Mouse (Mus musculus): Measurements from ENCODE around the gene Scn10a. TPM values are rescaled to one million over a fixed set of nuclear protein-coding genes. Genes with fewer than 3 reads are reported as not detected.

Gene Scn10a
- polyA plus RNA-seq (2015; fragmentation: Nextera tagmentation; extraction: Ambion mirVana), result not detected in 2 replicates

DNA sequence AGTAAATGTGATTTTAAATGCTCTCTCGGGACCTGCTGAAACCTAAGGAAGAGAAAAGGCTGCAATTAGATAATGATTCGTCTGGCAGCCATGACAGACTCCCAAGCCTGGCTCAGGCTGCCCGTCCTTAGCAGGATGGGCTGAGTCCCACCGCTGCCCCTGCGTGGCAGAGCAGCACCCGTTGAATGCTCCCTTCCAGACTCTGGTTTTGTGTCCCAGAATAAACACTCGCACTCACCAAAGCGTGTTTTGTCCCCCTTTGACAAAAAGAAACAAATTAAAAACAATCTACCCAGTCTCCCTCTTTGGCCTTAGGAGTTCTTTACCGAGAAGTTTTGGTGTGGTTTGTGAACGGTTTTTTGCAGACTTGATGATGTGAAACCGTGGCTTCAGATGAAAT lies at the start of gene Scn10a:
Gene Scn10a (minus strand): TSS at position 101 of the 400 bp plus-strand sequence.
- Histone ChIP-seq H3K4me1 (replicated peaks; ENCODE audit: insufficient read depth, low read length) (no peaks in the 10 kb centered on the region), H3K4me2 (ENCODE audit: low read length) (no peak within 1 kb of the TSS), H3K27ac (no peak within 1 kb of the TSS), H3K4me3 (replicated peaks; ENCODE audit: low read depth, low read length) (no peak within 1 kb of the TSS), H3K9ac (ENCODE audit: low read depth, low read length) (no peak within 1 kb of the TSS), H3K9me3 (replicated peaks; ENCODE audit: low read length) (no peaks in the 10 kb centered on the region), H3K36me3 (ENCODE audit: insufficient read depth, low read length) (no peaks in the 10 kb centered on the region), H3K27me3 (ENCODE audit: insufficient read depth, low read length) (no peaks in the 10 kb centered on the region)
- no peak for ATAC-seq (replicated peaks; ENCODE audit: low FRiP score, low read depth)
- WGBS, result 78% methylated on average over 11 of the region's 11 CpGs
- DNase-seq (ENCODE audit: low spot score), result no peak
- TF ChIP-seq CTCF (IDR thresholded peaks at IDR 0.05; ENCODE audit: low read depth), result no peak

DNA sequence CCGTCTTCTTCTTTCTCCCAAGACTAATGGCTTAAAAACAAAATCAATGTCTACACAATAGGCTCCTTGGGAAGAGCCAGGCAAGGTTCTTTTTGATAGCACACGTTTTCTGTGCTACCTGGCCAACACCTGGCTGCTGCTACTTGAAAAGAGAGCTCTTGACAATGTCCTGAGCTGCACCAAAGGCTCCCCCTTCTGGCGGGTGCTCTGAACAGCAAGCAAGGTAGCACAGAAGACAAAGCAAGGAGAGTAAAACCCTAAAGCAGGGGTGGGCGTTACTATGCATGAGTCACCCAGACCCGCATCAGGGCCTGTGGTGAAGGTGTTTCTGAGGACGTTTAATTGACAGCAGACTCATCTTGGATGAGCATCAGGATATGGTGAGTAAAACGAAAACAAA lies 49.5 kb upstream of the Scn10a start:
- Histone ChIP-seq H3K27me3 (ENCODE audit: insufficient read depth, low read length) (no peaks in the 10 kb centered on the region), H3K4me1 (replicated peaks; ENCODE audit: insufficient read depth, low read length) (no peaks in the 10 kb centered on the region), H3K27ac (no peak overlapping the region), H3K4me3 (replicated peaks; ENCODE audit: low read depth, low read length) (no peak overlapping the region), H3K9me3 (replicated peaks; ENCODE audit: low read length) (no peaks in the 10 kb centered on the region), H3K9ac (ENCODE audit: low read depth, low read length) (no peak overlapping the region), H3K36me3 (ENCODE audit: insufficient read depth, low read length) (no peaks in the 10 kb centered on the region), H3K4me2 (ENCODE audit: low read length) (no peak overlapping the region)
- peak; percentile 54; the same call in 1 of the 2 replicates for TF ChIP-seq CTCF (IDR thresholded peaks at IDR 0.05; ENCODE audit: low read depth)
- WGBS, result 41% methylated on average over 7 of the region's 7 CpGs
- no peak for DNase-seq (ENCODE audit: low spot score)
- ATAC-seq (replicated peaks; ENCODE audit: low FRiP score, low read depth), result no peak

DNA sequence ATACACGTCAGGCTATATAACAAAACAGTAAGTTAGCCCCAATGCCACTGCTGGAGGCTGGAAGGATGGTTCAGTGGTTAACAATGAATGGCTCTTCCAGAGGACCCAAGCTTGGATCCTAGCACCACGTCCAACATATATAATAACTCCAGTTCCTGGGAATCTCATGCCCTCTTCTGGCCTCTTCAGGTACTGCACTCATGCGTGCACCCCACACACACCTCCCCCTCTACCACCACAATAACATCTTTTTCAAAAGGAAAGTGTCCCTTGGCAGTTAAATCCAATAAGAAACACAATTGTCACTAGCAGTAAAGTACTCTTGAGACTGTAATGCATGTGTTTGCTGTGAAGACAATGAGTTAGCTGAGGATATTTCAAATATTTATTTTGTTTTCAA lies 41.1 kb upstream of the Scn10a start:
- no peak overlapping the region for H3K4me3 ChIP-seq (replicated peaks; ENCODE audit: low read depth, low read length)
- H3K9ac ChIP-seq (ENCODE audit: low read depth, low read length), result no peak overlapping the region
- H3K4me1 ChIP-seq (replicated peaks; ENCODE audit: insufficient read depth, low read length), result no peaks in the 10 kb centered on the region
- 86% methylated on average over 3 of the region's 3 CpGs for WGBS
- ATAC-seq (replicated peaks; ENCODE audit: low FRiP score, low read depth) (no peak), DNase-seq (ENCODE audit: low spot score) (no peak)
- H3K27me3 ChIP-seq (ENCODE audit: insufficient read depth, low read length), result no peaks in the 10 kb centered on the region
- no peak overlapping the region for H3K27ac ChIP-seq
- no peaks in the 10 kb centered on the region for H3K9me3 ChIP-seq (replicated peaks; ENCODE audit: low read length)
- no peaks in the 10 kb centered on the region for H3K36me3 ChIP-seq (ENCODE audit: insufficient read depth, low read length)
- peak; percentile 8; the same call in 1 of the 2 replicates for TF ChIP-seq CTCF (IDR thresholded peaks at IDR 0.05; ENCODE audit: low read depth)
- no peak overlapping the region for H3K4me2 ChIP-seq (ENCODE audit: low read length)

DNA sequence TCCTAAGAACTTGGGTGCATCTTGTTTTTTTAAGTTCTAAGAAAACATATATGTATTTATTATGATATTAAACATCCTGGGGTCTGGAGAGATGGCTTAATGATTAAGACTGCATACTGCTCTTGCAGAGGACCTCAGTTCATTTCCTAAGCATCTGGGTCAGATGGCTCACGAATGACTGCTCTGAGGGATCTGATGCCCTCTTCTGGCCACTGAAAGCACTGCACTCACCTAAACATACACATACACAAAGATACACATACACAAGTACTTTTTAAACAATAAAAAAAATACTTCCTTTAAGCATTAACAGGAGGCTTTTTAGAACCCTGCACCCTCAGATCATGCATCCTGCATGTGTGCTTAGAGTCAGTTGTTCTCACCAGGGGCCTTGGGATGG lies 40.3 kb upstream of the Scn10a start:
- ATAC-seq (replicated peaks; ENCODE audit: low FRiP score, low read depth) (no peak), DNase-seq (ENCODE audit: low spot score) (no peak)
- Histone ChIP-seq H3K27ac (no peak overlapping the region), H3K4me2 (ENCODE audit: low read length) (no peak overlapping the region), H3K36me3 (ENCODE audit: insufficient read depth, low read length) (no peaks in the 10 kb centered on the region), H3K9me3 (replicated peaks; ENCODE audit: low read length) (no peaks in the 10 kb centered on the region), H3K4me1 (replicated peaks; ENCODE audit: insufficient read depth, low read length) (no peaks in the 10 kb centered on the region), H3K9ac (ENCODE audit: low read depth, low read length) (no peak overlapping the region), H3K27me3 (ENCODE audit: insufficient read depth, low read length) (no peaks in the 10 kb centered on the region), H3K4me3 (replicated peaks; ENCODE audit: low read depth, low read length) (no peak overlapping the region)
- WGBS, result 75% methylated on average over 1 of the region's 1 CpGs
- no peak for TF ChIP-seq CTCF (IDR thresholded peaks at IDR 0.05; ENCODE audit: low read depth)

DNA sequence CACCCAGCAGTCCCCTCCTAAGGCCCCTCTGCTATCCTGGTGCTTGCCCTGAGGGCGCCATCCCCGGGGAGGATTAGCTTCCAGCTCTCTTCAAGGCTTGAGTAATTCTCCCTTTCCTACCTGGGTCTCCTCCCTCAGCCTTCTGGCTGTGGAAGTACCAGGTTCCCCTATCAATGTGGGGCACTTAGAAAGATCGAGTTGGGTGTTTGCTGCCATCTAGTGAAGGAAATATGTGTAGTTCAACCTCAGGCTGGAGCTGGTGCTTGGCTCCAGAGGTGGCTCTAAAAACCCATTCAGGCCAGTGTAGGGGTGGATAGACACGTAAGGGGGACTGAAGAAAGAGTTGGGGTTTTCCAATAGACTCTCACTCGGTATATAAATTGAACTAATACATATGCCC lies 32.4 kb upstream of the Scn10a start:
- ATAC-seq (replicated peaks; ENCODE audit: low FRiP score, low read depth), result no peak

DNA sequence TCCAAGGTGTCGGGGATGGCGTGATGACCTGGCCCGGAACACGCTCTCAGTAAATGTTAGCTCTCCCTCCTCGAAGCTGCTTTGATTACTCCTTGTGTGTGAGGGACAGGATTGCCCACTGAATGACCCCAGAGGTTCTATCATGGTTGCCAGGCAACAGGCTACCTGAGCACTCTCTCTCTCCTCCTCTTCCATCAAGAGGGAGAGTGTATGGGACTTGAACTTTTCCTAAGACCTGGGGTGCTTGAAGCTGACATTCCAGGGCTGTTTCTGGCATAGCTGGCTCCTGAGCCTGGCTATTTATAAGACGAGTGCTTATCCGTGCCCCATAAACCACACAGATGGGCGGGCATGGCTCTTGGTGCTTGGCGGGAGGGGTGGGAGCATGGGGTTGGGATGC lies 30.0 kb upstream of the Scn10a start:
- H3K27ac ChIP-seq, result no peak overlapping the region
- H3K4me2 ChIP-seq (ENCODE audit: low read length), result no peak overlapping the region
- no peaks in the 10 kb centered on the region for H3K27me3 ChIP-seq (ENCODE audit: insufficient read depth, low read length)
- no peak overlapping the region for H3K9ac ChIP-seq (ENCODE audit: low read depth, low read length)
- DNase-seq (ENCODE audit: low spot score) (no peak), ATAC-seq (replicated peaks; ENCODE audit: low FRiP score, low read depth) (no peak)
- WGBS, result 55% methylated on average over 9 of the region's 9 CpGs
- no peak for TF ChIP-seq CTCF (IDR thresholded peaks at IDR 0.05; ENCODE audit: low read depth)
- no peak overlapping the region for H3K4me3 ChIP-seq (replicated peaks; ENCODE audit: low read depth, low read length)
- no peaks in the 10 kb centered on the region for H3K36me3 ChIP-seq (ENCODE audit: insufficient read depth, low read length)
- H3K9me3 ChIP-seq (replicated peaks; ENCODE audit: low read length), result no peaks in the 10 kb centered on the region
- H3K4me1 ChIP-seq (replicated peaks; ENCODE audit: insufficient read depth, low read length), result no peaks in the 10 kb centered on the region

More for the DNA sequence above, 32.4 kb upstream of the Scn10a start:
- no peaks in the 10 kb centered on the region for H3K27me3 ChIP-seq (ENCODE audit: insufficient read depth, low read length)
- no peaks in the 10 kb centered on the region for H3K36me3 ChIP-seq (ENCODE audit: insufficient read depth, low read length)
- no peaks in the 10 kb centered on the region for H3K4me1 ChIP-seq (replicated peaks; ENCODE audit: insufficient read depth, low read length)
- TF ChIP-seq CTCF (IDR thresholded peaks at IDR 0.05; ENCODE audit: low read depth), result peak; percentile 76
- no peak overlapping the region for H3K27ac ChIP-seq
- peak; percentile 71 for DNase-seq (ENCODE audit: low spot score)
- WGBS, result 14% methylated on average over 5 of the region's 5 CpGs
- no peaks in the 10 kb centered on the region for H3K9me3 ChIP-seq (replicated peaks; ENCODE audit: low read length)
- H3K4me3 ChIP-seq (replicated peaks; ENCODE audit: low read depth, low read length), result no peak overlapping the region
- H3K4me2 ChIP-seq (ENCODE audit: low read length), result no peak overlapping the region
- no peak overlapping the region for H3K9ac ChIP-seq (ENCODE audit: low read depth, low read length)

DNA sequence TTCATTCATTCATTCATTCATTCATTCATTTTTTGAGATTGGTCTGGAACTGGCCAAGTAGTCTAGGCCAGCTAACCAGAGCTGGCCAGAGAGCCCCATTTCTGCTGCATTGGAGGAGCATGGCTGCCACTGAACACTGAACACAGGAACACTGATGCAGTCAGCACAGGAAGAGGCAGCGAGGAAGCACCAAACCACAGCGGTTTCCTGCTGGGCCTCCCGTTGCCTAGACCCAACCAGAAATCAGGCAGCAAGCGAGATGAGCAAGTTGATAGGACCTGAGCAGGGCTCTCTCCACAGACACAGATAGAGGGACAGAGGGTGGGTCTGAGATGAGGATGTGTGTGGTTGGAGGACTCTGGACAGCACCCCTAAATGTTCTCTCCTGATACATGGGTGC lies 24.8 kb upstream of the Scn10a start:
- H3K27ac ChIP-seq, result no peak overlapping the region
- DNase-seq (ENCODE audit: low spot score) (no peak), ATAC-seq (replicated peaks; ENCODE audit: low FRiP score, low read depth) (no peak)
- no peak for TF ChIP-seq CTCF (IDR thresholded peaks at IDR 0.05; ENCODE audit: low read depth)
- H3K4me2 ChIP-seq (ENCODE audit: low read length), result no peak overlapping the region
- no peak overlapping the region for H3K4me3 ChIP-seq (replicated peaks; ENCODE audit: low read depth, low read length)
- H3K36me3 ChIP-seq (ENCODE audit: insufficient read depth, low read length), result no peaks in the 10 kb centered on the region
- 78% methylated on average over 4 of the region's 4 CpGs for WGBS
- no peaks in the 10 kb centered on the region for H3K27me3 ChIP-seq (ENCODE audit: insufficient read depth, low read length)
- no peaks in the 10 kb centered on the region for H3K4me1 ChIP-seq (replicated peaks; ENCODE audit: insufficient read depth, low read length)
- H3K9me3 ChIP-seq (replicated peaks; ENCODE audit: low read length), result no peaks in the 10 kb centered on the region
- H3K9ac ChIP-seq (ENCODE audit: low read depth, low read length), result no peak overlapping the region
